In genomic region chr7:98117012-98117660, GRCm38 (mm10) we compare ENCODE assay signal across 8 mouse cellular contexts. TPM values are rescaled to one million over a fixed set of nuclear protein-coding genes. Genes with fewer than 3 reads are reported as not detected.
DNase-seq lines count a peak whose midpoint lies in the region; ATAC-seq and TF ChIP-seq lines count a peak whose summit lies in the region.
"Had no signal": no experiment of that assay in that cellular context is flagged by ENCODE, and none has a peak within 500 bp of the region (broad histone marks: within the 10 kb centered on the region; RNA-seq: fewer than 3 reads in every experiment).

No protein-coding gene starts in this region.

- ATAC-seq in midbrain, embryonic 14.5 days (ENCODE audit: low FRiP score, low TSS enrichment): no peak
- no peak for ATAC-seq in midbrain, embryonic 15.5 days (replicated peaks)
- ATAC-seq in heart, embryonic 15.5 days (replicated peaks; ENCODE audit: insufficient number of reproducible peaks, insufficient read depth, low FRiP score, low read depth): peak; percentile 40; the same call in 1 of the 2 replicates
- ATAC-seq in lung, embryonic 16.5 days (ENCODE audit: low read depth): peak; percentile 68

- no peaks in the 10 kb centered on the region for H3K4me1 ChIP-seq in midbrain, embryonic 14.5 days (ENCODE audit: control insufficient read depth, insufficient read depth, low read length)
- H3K4me1 ChIP-seq in midbrain, embryonic 15.5 days: peaks cover 4% of the 10 kb centered on the region; the same call in 1 of the 2 replicates
- H3K4me1 ChIP-seq in heart, embryonic 15.5 days (replicated peaks): peaks cover 14% of the 10 kb centered on the region
- H3K4me1 ChIP-seq in lung, embryonic 16.5 days (replicated peaks; ENCODE audit: control insufficient read depth, insufficient read depth, low read length): peaks cover 3% of the 10 kb centered on the region

- WGBS in midbrain, embryonic 14.5 days: 71% methylated on average over 11 of the region's 11 CpGs
- WGBS in midbrain, embryonic 15.5 days: 69% methylated on average over 11 of the region's 11 CpGs
- 31% methylated on average over 11 of the region's 11 CpGs for WGBS in heart, embryonic 15.5 days
- 18% methylated on average over 11 of the region's 11 CpGs for WGBS in lung, embryonic 16.5 days

- H3K4me2 ChIP-seq in midbrain, embryonic 14.5 days (ENCODE audit: low read length): no peak overlapping the region
- no peak overlapping the region for H3K4me2 ChIP-seq in midbrain, embryonic 15.5 days
- H3K4me2 ChIP-seq in heart, embryonic 15.5 days: no peak overlapping the region
- no peak overlapping the region for H3K4me2 ChIP-seq in lung, embryonic 16.5 days (ENCODE audit: low read depth, low read length)
- H3K4me2 ChIP-seq: stomach, embryonic 15.5 days had no signal

- no peaks in the 10 kb centered on the region for H3K36me3 ChIP-seq in midbrain, embryonic 14.5 days (ENCODE audit: control insufficient read depth, insufficient read depth, low read length)
- H3K36me3 ChIP-seq in midbrain, embryonic 15.5 days (replicated peaks): no peaks in the 10 kb centered on the region
- no peaks in the 10 kb centered on the region for H3K36me3 ChIP-seq in heart, embryonic 15.5 days
- no peaks in the 10 kb centered on the region for H3K36me3 ChIP-seq in lung, embryonic 16.5 days (ENCODE audit: control insufficient read depth, insufficient read depth, low read length)
- H3K36me3 ChIP-seq: stomach, embryonic 15.5 days had no signal

- intact Hi-C loops in left cerebral cortex, postnatal 25 days (cut with DNase I): loop anchor here (10.0 kb wide), 1 partner anchor 132 kb away; no protein-coding TSS in a partner anchor

- H3K27ac ChIP-seq in midbrain, embryonic 14.5 days (replicated peaks; ENCODE audit: low read depth, low read length): no peak overlapping the region
- no peak overlapping the region for H3K27ac ChIP-seq in midbrain, embryonic 15.5 days
- 0 out of 2 replicates have a peak overlapping the region, but pooled peaks have one; percentile 2 for H3K27ac ChIP-seq in heart, embryonic 15.5 days
- no peak overlapping the region for H3K27ac ChIP-seq in lung, embryonic 16.5 days (ENCODE audit: low read length)
- H3K27ac ChIP-seq: stomach, embryonic 15.5 days had no signal

- no peak overlapping the region for H3K4me3 ChIP-seq in midbrain, embryonic 14.5 days (replicated peaks; ENCODE audit: low read depth, low read length)
- H3K4me3 ChIP-seq in midbrain, embryonic 15.5 days: no peak overlapping the region
- H3K4me3 ChIP-seq in heart, embryonic 15.5 days: no peak overlapping the region
- no peak overlapping the region for H3K4me3 ChIP-seq in lung, embryonic 16.5 days (ENCODE audit: low read length)
- H3K4me3 ChIP-seq: stomach, embryonic 15.5 days had no signal

- no peak overlapping the region for H3K9ac ChIP-seq in midbrain, embryonic 14.5 days (replicated peaks; ENCODE audit: low read length)
- no peak overlapping the region for H3K9ac ChIP-seq in midbrain, embryonic 15.5 days
- H3K9ac ChIP-seq in heart, embryonic 15.5 days: peak overlapping the region; percentile 28; the same call in 1 of the 2 replicates
- H3K9ac ChIP-seq in lung, embryonic 16.5 days (ENCODE audit: low read length): peak overlapping the region; percentile 17; the same call in 1 of the 2 replicates
- H3K9ac ChIP-seq: stomach, embryonic 15.5 days had no signal

- no peak for TF ChIP-seq POLR2A in brain, embryonic 14.5 days (IDR thresholded peaks at IDR 0.05; ENCODE audit: borderline replicate concordance, extremely low read depth, insufficient read depth, insufficient read length, poor library complexity, severe bottlenecking)

- TF ChIP-seq CTCF in brain, embryonic 14.5 days (IDR thresholded peaks at IDR 0.05; ENCODE audit: borderline replicate concordance, extremely low read depth, insufficient read depth, insufficient read length): no peak

- peak; percentile 30 for DNase-seq in midbrain, embryonic 14.5 days
- peak; percentile 48 for DNase-seq in brain, embryonic 14.5 days (ENCODE audit: low read depth)
- no peak for DNase-seq in thymus, postnatal 36 days
- no peak for DNase-seq in left cerebral cortex, postnatal 25 days (ENCODE audit: low spot score in 2 of 2)

- H3K9me3 ChIP-seq in midbrain, embryonic 14.5 days (ENCODE audit: control insufficient read depth, low read length): no peaks in the 10 kb centered on the region
- H3K9me3 ChIP-seq in midbrain, embryonic 15.5 days: no peaks in the 10 kb centered on the region
- H3K9me3 ChIP-seq in heart, embryonic 15.5 days (replicated peaks): no peaks in the 10 kb centered on the region
- no peaks in the 10 kb centered on the region for H3K9me3 ChIP-seq in lung, embryonic 16.5 days (ENCODE audit: control insufficient read depth, low read length)
- H3K9me3 ChIP-seq: stomach, embryonic 15.5 days had no signal

- no peaks in the 10 kb centered on the region for H3K27me3 ChIP-seq in midbrain, embryonic 14.5 days (ENCODE audit: control insufficient read depth, insufficient read depth, low read length)
- H3K27me3 ChIP-seq in midbrain, embryonic 15.5 days (replicated peaks): peaks cover 6% of the 10 kb centered on the region; the same call in 1 of the 2 replicates
- H3K27me3 ChIP-seq in heart, embryonic 15.5 days: peaks cover 9% of the 10 kb centered on the region
- H3K27me3 ChIP-seq in lung, embryonic 16.5 days (ENCODE audit: control insufficient read depth, insufficient read depth, low read depth, low read length): peaks cover 4% of the 10 kb centered on the region

RNA-seq across cellular contexts. Expression of gene Myo7a, which starts 2.2 kb away (rescaled TPM):
- 20.3 and 21.0 TPM in 2 replicates for polyA plus RNA-seq in midbrain, embryonic 14.5 days (2014; fragmentation: Nextera tagmentation; extraction: Ambion mirVana)
- polyA plus RNA-seq in midbrain, embryonic 15.5 days (2015; fragmentation: Nextera tagmentation; extraction: Ambion mirVana): 20.6 and 23.8 TPM in 2 replicates
- 25.9 and 42.1 TPM in 2 replicates for polyA plus RNA-seq in brain, embryonic 14.5 days (2012; rRNA removed)
- polyA plus RNA-seq in heart, embryonic 15.5 days (2015; fragmentation: Nextera tagmentation; extraction: Ambion mirVana): 5.1 and 7.5 TPM in 2 replicates
- polyA plus RNA-seq in lung, embryonic 16.5 days (2015; fragmentation: Nextera tagmentation; extraction: Ambion mirVana): 9.9 and 11.3 TPM in 2 replicates
- total RNA-seq in left cerebral cortex, postnatal 25 days (2021): 10 to 100 TPM in 1 of 2 experiments, 1 to 10 TPM in 1; 9.8 to 11.0 TPM

RNA-seq across cellular contexts. Expression of gene Omp, which starts 28.2 kb away (rescaled TPM):
- polyA plus RNA-seq in midbrain, embryonic 14.5 days (2014; fragmentation: Nextera tagmentation; extraction: Ambion mirVana): 0.29 and 0.43 TPM in 2 replicates
- 0.33 and 0.37 TPM in 2 replicates for polyA plus RNA-seq in midbrain, embryonic 15.5 days (2015; fragmentation: Nextera tagmentation; extraction: Ambion mirVana)
- polyA plus RNA-seq in brain, embryonic 14.5 days (2012; rRNA removed): 0.18 and 0.33 TPM in 2 replicates
- polyA plus RNA-seq in heart, embryonic 15.5 days (2015; fragmentation: Nextera tagmentation; extraction: Ambion mirVana): 0.08 and 0.27 TPM in 2 replicates
- polyA plus RNA-seq in lung, embryonic 16.5 days (2015; fragmentation: Nextera tagmentation; extraction: Ambion mirVana): 0.25 and 0.73 TPM in 2 replicates
- under 1 TPM; 0.64 to 0.87 TPM for total RNA-seq in left cerebral cortex, postnatal 25 days (2021)

Comparison
In these comparisons a context has a peak if more than half of its experiments do, and no peak if none do; other contexts are left out.
1. ATAC-seq: peak in heart, embryonic 15.5 days (single experiment) and lung, embryonic 16.5 days (single experiment); none in midbrain, embryonic 14.5 days (single experiment) and midbrain, embryonic 15.5 days (single experiment).
2. DNase-seq: peak in midbrain, embryonic 14.5 days (single experiment) and brain, embryonic 14.5 days (single experiment); none in thymus, postnatal 36 days (0 of 2) and left cerebral cortex, postnatal 25 days (0 of 2).
3. H3K9ac ChIP-seq: peak in heart, embryonic 15.5 days (single experiment) and lung, embryonic 16.5 days (single experiment); none in midbrain, embryonic 14.5 days (single experiment) and midbrain, embryonic 15.5 days (single experiment).